Mouse (Mus musculus) heart, postnatal 10 days (tissue): ENCODE measurements at regions not wholly inside any gene's neighbourhood (a gene's known extent, or its start where the extent isn't known, plus 50 kb on each side); places are given as distances from the start of the nearest gene placed in this dataset.

Experiments used
- DNase-seq, 2 experiments: peaks; one replicate each; pipeline ENCODE4 v3.0.0; 2021
- intact Hi-C: fragments of 180-260 bp; cut with DNase I; formaldehyde crosslinking; loops from one replicate; pipeline ENCODE4 v1.15.1; 2025

DNA sequence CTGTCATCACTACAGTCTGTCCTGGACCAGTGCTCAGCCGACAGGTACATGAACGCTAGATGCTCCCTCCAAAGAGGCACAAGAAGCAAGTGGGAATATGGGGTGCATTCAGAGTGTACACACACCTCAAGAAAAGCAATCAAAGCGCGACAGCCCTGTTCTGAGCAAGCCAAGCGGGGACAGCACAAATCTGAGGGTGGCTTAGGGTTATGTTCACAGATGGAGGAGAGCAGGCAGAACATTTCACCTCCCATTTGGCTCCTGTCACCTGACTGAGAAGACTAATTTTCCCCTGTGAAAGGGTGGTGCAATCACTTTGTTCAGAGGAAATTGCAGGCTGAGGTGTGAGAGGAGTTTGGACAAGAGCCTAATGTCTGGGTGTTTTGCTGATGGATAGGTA lies 106.8 kb upstream of the Wscd1 start:
- DNase-seq: no peak
- intact Hi-C loops: no loop called here

- DNase-seq: no peak
- intact Hi-C loops: no loop called here
Measured at GRCm38 (mm10) chr11:71651756-71652380, 97.9 kb upstream of the Wscd1 start.

DNA sequence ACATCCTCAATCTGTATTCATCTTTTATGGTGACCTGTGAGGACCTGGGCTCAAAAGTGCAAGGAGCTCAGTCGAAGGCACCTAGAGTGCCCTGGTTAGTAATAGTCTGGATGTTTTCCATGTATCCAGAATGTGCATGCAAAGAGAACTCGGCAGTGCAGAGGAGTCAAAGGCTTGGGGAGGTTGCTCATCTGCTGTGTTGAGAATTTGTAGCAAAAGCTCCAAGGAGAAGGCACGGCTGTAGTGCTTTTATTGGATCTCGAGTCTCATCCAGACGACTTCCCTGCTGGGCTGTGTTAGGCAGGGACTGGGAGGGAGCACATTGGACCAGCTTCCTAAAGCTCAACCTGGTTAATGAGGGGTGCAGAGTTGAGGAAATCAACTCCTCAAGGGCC lies 97.3 kb upstream of the Wscd1 start:
- DNase-seq: no peak
- intact Hi-C loops: no loop called here

DNA sequence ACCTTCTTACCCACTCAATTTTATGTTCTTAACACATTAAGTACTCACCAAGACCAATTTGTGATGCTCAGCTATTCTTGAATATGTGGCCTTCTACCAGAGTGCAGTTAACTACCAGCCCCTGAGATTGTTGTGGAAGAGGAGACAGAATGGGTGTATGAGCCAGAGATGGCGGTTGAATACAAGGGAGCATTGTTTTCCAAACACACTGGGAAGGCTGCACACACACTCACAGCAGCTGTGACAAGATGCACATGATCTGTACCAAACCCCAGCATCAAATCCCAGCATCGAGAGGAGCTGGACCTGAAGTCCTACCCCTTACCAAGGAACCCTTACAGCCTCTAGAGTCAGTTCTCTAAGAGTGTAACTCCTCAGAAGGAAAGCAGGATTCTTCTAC lies 91.4 kb upstream of the Wscd1 start:
- no peak for DNase-seq
- intact Hi-C loops: no loop called here

DNA sequence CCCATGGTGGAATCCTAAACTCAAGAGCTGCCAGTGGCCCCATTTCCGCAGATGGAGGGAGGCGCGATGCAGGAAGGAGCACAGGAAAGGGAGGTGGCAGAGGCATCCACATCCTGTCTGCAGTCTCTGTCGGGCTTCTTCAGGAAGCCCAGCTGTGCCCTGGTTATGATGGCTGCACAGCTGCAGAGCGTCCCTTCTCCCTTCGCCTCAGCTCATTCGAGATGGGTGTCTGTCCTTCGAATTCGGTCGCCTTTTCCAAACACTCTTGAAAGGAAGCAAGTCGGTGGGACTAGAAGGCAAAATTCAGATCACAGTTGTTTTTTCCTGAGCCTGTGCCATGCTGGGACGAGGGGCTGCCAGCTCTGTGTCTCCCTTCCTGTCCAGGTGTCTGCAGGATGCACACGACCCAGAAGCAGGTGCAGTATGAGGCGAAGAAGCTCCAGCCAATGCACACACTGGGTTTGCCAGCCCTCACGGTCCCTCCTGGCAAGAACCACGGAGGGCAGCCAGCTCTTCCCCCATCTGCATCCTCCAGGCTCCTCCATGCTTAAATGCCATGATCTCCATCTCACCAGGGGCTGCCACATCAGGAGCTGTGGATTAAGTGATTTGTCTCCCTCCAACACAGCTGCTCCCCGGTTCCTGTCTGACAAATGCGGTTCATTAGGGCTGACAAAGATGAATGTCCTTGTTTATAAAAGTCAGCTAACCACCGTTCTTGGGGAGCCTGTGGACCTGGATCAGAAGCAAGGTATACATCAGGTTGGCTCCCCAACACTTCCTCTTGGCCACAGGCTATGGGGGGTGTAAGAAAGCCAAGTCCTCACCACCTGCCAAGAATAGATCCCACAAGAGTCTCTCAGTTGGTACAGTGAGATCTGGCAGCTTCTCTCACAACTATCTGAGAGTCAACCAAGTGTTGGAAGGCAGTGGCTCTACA lies 79.3 kb upstream of the Wscd1 start:
- peak in 1 of 2 experiments; percentile 3 for DNase-seq
- intact Hi-C loops: loop anchor here (5.0 kb wide), 4 partner anchors 77 to 352 kb away; partner anchors contain the start of gene Wscd1

- intact Hi-C loops: loop anchor here (5.0 kb wide), 4 partner anchors 75 to 350 kb away; partner anchors contain the start of gene Wscd1
Measured at GRCm38 (mm10) chr11:71672171-71673050, 77.3 kb upstream of the Wscd1 start.

DNA sequence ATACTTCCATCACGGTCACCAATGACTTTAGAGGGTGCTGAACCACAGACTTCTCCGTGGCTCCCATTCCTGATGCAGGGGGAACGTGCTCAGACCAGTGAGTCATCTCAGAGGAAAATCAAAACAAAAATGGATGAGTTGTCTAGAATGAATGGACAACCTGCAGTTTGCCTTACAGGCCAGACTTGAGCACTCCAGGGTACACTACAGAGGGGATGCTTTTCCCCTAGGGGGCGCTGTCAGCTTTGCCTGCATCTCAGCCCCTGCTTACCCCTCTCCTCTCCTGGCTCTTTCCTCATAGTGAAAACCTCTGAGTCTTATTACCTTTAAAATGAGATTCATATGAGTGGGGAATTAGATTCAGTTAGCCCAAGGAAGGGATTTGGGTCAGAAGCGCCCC lies 75.4 kb upstream of the Wscd1 start:
- intact Hi-C loops: loop anchor here (1.0 to 5.0 kb wide), 6 partner anchors 73 to 348 kb away; partner anchors contain the start of gene Wscd1
- DNase-seq: peak; percentile 45 to 67

More at GRCm38 (mm10) chr11:71672171-71673050, 77.3 kb upstream of the Wscd1 start:
- DNase-seq: peak in 1 of 2 experiments; percentile 3

DNA sequence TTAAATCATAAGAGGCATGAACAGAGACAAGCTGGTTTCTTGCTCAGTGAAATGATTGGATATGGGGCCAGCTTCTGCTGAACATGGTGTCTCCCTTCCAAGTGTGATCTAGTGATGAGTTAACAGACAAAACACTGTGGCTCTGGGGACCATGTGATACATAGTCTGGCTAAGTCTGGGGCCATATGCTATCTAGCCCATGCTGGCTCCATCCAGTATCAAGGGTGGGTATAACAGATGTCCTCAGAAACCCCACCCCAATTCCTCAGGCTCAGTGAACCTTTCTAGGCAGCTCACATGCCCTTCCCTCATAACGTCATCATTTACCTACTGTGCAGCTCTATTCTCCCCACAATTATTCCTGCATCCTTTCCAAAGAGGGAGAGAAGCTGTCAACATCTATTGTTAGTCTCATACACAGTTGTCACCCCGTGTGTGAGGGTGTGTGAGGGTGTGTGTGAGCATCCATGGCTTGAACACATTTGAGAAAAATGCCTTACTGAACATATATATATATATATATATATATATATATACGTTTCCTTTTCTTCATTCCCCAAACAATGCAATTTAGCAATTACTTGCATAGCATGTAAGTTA lies 73.9 kb upstream of the Wscd1 start:
- DNase-seq: no peak
- intact Hi-C loops: loop anchor here (2.0 kb wide), 1 partner anchor 113 kb away; no protein-coding TSS in a partner anchor

GRCm38 (mm10) chr11:71697017-71697416 lies 52.7 kb upstream of the Wscd1 start:
- peak; percentile 3 to 5 for DNase-seq
- intact Hi-C loops: no loop called here

DNA sequence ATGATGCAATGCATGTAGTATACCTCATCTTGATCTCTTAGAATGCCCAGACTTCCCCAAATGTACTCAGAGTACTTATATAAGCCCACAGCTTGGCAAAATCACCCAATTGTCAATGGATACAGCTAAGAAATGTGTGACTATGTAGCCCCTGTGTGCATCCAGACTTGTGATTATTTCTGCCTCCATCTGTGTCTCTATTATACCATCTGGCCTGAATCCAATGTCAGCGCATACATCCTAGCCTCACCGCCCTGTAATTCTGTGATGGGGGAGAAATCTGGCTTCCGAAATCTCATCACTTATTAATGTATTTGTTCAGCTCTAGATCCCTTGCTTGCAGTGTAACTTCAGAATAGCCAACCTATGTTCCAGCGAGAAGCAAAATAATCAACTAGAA lies 50.9 kb upstream of the Wscd1 start:
- intact Hi-C loops: no loop called here

More for the DNA sequence above, 50.9 kb upstream of the Wscd1 start:
- no peak for DNase-seq
